Mouse (Mus musculus): ENCODE data around the gene Myh7b.

Gene Myh7b

DNA sequence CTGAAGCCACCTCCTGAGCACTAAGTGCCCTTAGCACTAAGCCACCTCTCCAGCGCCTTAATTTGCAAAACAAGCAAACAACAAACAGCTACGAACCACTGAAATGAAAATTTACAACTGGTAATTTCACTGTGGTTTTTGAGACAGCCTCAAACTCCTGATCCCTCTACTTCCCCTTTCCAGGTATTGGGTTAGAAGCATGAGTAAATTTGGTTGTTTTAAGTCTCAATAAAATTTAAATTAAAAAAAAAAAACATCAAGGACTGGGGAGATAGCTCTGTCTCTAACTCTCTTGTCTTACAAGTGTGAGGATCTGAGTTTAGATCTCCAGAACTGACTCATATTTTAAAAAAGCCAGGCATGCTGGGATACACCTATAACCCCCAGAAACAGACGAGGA is 72.1 kb downstream of the Myh7b start:
- no peak for DNase-seq (ENCODE audit: extremely low read depth, low read depth)

DNA sequence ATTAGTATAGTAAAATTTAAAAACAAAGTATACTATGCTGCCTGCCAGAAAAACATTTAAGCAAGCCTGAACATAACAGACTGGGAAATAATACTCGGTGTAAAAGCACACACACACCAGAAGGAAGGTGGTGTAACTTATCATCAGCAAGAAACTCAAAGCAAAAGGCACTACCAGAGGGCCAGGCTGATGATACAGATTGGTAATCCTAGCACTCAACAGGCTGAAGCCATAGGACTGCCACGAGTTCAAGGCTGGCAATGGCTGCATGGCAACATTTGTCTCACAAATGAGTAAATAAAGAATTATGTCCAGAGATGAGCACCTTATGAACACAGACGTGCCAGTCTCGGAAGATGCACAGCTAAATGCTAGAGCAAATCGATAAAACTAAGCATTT is 72.8 kb downstream of the Myh7b start:
- DNase-seq (ENCODE audit: extremely low read depth, low read depth) = no peak

Data from MEL-GATA-1-ER (cell line).